Mouse (Mus musculus) layer of hippocampus, postnatal 10 days (tissue): Measurements from ENCODE around the gene Lce1j. TPM values are rescaled to one million over a fixed set of nuclear protein-coding genes. Genes with fewer than 3 reads are reported as not detected.
"Not testable (repeated sequence)": the region's sequence is repeated elsewhere in the genome, so short reads cannot be mapped to it uniquely, and the experiment has no call there.

ENCODE experiments used
- DNase-seq, 2 experiments: peaks; one replicate each; pipeline ENCODE4 v3.0.0; 2021; ENCODE audit warnings: low spot score in 2 of 2
- long read RNA-seq: library from polyadenylated mRNA; stranded (forward); transcript quantifications from one replicate; pipeline ENCODE4 v2.0.0, GENCODE M21; 2023
- total RNA-seq, 2 experiments: library from RNA; stranded (reverse); gene quantifications; 2 replicates each; pipeline ENCODE4 v1.2.3; 2021

Gene Lce1j
- total RNA-seq = not detected
- long read RNA-seq = 0 reads

DNA sequence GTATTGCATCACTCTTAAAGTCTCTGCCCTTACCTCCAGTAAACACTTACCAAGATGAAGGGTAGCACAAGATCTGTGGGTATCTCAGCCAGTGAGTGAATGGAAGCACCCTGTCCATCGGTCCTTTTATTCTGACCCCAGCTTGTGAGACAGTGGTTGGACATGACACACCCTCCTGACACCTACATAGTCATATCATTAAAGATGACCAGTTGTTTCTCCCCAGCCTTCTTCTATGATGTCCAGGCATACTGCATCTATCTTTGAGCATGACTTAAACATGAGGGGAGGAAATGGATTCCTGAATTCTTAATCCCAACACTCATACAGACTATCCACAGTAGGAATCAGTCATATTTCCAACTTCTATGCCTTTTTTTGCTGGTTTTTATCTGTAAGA, at the start of gene Lce1j:
TSS of gene Lce1j (minus strand) at position 101 of the 400 bp plus-strand sequence.
- no peak for DNase-seq

DNA sequence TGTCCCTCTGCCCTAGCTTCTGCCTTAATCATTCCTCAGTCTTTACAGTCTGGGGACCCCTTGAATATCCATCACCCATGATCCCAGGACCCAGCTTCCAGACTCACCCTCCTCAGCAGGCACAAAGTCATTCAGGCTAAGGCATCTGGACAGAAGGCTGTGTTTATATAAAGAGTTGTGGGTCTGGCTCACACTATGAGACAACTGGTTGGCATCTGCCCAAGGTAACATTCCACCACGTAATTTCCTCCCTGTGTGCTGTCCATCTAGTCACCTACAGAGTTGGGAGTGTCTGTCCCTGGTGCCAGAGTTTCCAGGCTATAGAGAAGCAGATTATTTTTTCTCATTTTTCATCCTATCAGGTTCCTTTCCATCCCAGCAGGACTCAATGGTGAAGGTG, 36.8 kb upstream of the Lce1j start, which contains the start of gene Kprp:
TSS of gene Kprp (minus strand) at position 140 of the 400 bp plus-strand sequence.
- DNase-seq = no peak

DNA sequence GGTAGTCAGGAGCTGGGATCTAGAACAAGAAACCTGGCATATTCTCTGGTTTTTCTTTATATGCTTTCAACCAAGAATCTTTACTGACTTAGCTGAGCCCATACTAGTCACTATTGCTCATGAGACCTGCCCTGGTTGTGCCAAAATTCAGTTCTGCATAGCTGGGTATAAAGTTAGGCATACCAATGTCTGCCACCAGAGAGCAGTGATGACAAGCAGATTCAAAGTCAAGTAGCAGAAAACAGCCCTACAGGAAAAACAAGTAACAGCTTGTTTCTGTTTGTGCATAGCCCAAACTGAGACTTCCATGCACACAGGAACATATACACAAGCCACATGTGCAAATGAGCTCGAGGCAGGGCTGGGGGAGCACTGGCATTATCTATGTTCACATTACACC, 35.5 kb upstream of the Lce1j start:
- DNase-seq = peak in 1 of 2 experiments; percentile 11

DNA sequence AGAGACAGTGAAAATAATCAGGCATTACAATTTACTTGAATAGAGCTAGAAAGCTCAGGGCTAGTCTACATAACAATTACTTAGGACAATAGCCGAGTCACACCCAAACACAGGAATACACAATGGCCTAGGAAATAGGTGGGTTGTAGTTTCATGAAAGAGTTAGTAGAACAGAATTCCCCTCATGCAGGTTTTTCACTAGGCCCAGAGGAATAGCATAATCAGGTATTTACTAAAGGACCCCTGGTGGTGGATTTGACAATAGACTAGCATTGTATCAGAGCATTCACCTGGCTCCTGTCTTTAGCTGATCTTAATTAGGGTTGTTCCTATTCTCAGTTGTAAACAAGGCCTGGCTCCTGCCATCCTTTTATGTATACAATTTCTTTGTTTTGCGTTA, 25.7 kb upstream of the Lce1j start:
- DNase-seq = not testable (repeated sequence)

DNA sequence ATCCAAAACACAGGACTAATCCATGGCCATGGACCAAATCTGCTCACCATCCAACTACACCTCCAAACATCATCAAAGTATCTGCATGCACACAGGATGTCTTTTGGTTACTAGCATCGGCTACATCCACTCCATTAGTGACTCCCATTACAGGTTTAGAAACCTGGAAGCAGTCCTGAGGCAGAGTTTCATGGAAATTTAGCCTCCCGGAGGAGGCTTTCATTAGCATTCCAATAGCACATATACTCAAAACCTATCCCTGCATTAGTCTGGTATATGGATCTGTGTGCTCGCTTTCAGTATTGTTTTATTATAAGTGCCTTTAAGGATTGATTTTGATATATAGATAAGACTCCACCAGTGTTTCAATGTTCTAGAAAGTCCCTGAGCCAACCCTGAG, 25.3 kb upstream of the Lce1j start:
- DNase-seq = no peak

DNA sequence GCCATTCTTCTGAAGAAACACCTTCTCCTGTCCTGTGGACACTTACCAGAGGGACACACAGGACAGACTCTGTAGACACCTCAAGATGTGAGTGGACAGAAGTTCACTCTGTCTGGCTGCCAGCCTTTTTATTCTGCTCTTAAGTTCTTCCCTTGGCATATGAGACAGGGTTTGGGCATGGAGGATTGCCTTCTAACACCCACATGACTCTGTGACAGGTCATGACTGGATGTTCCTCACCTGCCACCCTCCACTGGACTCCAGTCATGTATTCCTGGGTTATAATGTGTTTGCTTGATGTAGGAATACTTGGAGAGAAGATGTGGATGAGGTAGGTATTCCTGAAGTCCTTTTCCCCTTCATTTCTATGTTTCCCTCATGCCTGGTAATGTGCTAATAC, 17.5 kb upstream of the Lce1j start, which contains the start of gene Lce1k:
TSS of gene Lce1k (minus strand) at position 101 of the 400 bp plus-strand sequence.
- DNase-seq = no peak

DNA sequence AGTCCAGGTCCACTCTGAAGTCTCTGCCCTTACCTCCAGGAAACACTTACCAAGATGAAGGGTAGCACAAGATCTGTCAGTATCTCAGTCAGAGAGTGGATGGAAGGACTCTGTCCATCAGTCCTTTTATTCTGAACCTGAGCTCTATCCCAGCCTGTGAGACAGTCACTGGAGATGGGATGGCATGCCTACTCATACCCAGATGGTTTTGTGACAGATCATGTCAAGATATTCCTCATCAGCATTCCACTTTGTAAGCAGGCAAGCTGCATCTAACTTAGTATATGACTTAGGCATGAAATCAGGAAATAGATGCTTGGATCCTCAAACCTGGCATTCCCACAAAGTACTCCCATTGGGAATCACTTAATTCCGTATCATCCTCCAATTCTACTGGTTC, 11.5 kb downstream of the Lce1j start, which contains the start of gene Lce1i:
TSS of gene Lce1i (minus strand) at position 101 of the 400 bp plus-strand sequence.
- DNase-seq = no peak

DNA sequence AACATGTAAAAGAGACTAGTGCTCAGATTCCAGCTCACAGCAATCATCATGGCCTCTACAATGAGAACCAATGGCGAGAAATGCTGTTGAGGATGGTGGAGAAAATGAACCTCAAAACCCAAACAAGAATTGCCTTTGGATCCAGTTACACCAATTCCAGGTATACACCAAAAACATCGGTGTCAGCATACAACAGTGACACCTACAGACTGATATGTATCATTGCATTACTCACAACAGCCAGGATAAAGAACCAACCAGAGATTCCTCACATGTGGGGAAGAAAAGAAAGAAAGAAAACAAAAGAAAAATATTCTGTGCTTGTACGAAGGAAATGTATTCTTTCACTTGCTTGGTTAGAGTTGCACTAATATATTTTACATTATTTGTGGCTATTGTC, 18.7 kb downstream of the Lce1j start:
- no peak for DNase-seq

DNA sequence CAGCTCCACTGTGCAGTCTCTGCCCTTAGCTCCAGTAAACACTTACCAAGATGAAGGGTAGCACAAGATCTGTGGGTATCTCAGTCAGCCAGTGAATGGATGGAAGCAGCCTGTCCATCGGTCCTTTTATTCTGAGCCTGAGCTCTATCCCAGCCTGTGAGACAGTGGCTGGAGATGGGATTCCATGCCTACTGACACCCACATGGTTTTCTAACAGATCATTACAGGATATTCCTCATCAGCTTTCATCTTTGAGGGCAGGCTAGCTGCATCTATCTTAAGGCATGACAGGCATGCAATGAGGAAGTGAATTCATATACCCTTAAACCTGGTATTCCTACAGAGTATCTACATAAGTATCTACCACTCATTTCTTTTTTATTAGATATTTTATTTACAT, 25.3 kb downstream of the Lce1j start, which contains the start of gene Lce1h:
TSS of gene Lce1h (minus strand) at position 101 of the 400 bp plus-strand sequence.
- no peak for DNase-seq

DNA sequence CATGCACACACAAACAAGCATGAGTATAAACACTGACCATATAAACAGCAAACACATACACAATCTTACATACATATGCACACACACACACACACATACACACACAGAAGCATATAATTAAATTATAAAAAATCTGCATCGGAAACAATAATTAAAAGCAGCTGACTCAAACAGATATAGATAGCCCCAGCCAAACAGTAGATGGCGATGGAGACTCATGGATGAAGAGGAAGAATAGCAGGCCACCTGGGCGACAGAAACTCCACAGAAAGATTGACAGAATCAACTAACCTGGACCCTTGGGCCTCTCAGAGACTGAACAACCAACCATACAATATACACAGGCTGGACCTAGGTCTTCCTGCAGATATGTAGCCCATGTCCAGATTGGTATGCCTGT, 37.1 kb downstream of the Lce1j start:
- no peak for DNase-seq

DNA sequence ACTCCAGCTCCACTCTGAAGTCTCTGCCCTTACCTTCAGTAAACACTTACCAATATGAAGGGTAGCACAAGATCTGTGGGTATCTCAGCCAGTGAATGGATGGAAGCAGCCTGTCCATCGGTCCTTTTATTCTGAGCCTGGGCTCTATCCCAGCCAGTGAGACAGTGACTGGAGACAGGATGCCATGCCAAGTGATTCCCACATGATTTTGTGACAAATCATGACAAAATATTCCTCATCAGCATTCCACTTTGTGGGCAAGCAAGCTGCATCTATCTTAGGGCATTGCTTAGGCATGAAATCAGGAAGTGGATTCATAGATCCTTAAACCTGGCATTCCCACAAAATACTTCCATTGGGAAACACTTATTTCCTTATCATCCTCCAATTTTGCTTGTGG, 38.1 kb downstream of the Lce1j start, which contains the start of gene Lce1g:
TSS of gene Lce1g (minus strand) at position 101 of the 400 bp plus-strand sequence.
- no peak for DNase-seq

DNA sequence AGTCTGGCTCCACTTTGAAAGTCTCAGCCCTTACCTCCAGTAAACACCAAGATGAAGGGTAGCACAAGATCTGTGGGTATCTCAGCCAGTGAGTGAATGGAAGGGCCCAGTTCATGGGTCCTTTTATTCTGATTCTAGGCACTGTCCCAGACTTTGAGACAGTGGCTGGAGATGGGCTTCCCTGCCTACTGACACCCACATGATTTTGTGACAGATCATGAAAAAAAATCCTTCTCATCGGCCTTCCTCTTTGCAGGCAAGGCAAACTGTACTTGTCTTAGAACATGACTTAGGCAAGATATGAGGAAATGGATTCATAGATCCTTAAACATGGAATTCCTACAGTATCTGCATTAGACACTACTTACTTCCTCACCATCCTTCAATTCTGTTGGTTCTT, 51.3 kb downstream of the Lce1j start, which contains the start of gene Gm38119:
TSS of gene Gm38119 (minus strand) at position 101 of the 400 bp plus-strand sequence.
- DNase-seq = no peak

Other genes with a start within 250 kb of the Lce1j start
- not detected for gene Ivl, start 216.8 kb downstream of the Lce1j start, total RNA-seq
- gene Smcp, start 201.5 kb downstream of the Lce1j start, total RNA-seq = not detected
- gene 2210017I01Rik, start 183.0 kb downstream of the Lce1j start, total RNA-seq = not detected
- not detected for gene Lce6a, start 168.9 kb downstream of the Lce1j start, total RNA-seq
- gene Lce1a1, start 142.2 kb downstream of the Lce1j start, total RNA-seq = not detected
- gene Lce1b, start 133.6 kb downstream of the Lce1j start, total RNA-seq = not detected
- gene Lce1a2, start 120.2 kb downstream of the Lce1j start, total RNA-seq = not detected
- not detected for gene Lce1c, start 111.3 kb downstream of the Lce1j start, total RNA-seq
- not detected for gene Lce1d, start 103.3 kb downstream of the Lce1j start, total RNA-seq
- not detected for gene Lce1e, start 81.4 kb downstream of the Lce1j start, total RNA-seq
- gene Lce1f, start 70.2 kb downstream of the Lce1j start, total RNA-seq = not detected
- not detected for gene Gm38119, start 51.4 kb downstream of the Lce1j start, total RNA-seq
- gene Lce1g, start 38.2 kb downstream of the Lce1j start, total RNA-seq = not detected
- gene Lce1h, start 25.4 kb downstream of the Lce1j start, total RNA-seq = not detected
- gene Lce1i, start 11.6 kb downstream of the Lce1j start, total RNA-seq = not detected
- not detected for gene Lce1k, start 17.4 kb upstream of the Lce1j start, total RNA-seq
- not detected for gene Kprp, start 36.7 kb upstream of the Lce1j start, total RNA-seq
- gene Lce1l, start 60.8 kb upstream of the Lce1j start, total RNA-seq = not detected
- not detected for gene 2310050C09Rik, start 79.7 kb upstream of the Lce1j start, total RNA-seq
- gene Lce3a, start 135.7 kb upstream of the Lce1j start, total RNA-seq = not detected
- gene Lce3b, start 142.5 kb upstream of the Lce1j start, total RNA-seq = not detected
- gene Lce3c, start 154.0 kb upstream of the Lce1j start, total RNA-seq = not detected
- not detected for gene Lce3d, start 166.9 kb upstream of the Lce1j start, total RNA-seq
- gene Lce3e, start 176.5 kb upstream of the Lce1j start, total RNA-seq = not detected
- gene Lce3f, start 201.7 kb upstream of the Lce1j start, total RNA-seq = not detected
- gene Crct1, start 225.2 kb upstream of the Lce1j start, total RNA-seq = not detected
- gene Lce1m, start 228.5 kb upstream of the Lce1j start, total RNA-seq = not detected